Mouse (Mus musculus) forebrain, embryonic 11.5 days (tissue): ENCODE measurements around the gene Fdx1l. TPM values are rescaled to one million over a fixed set of nuclear protein-coding genes. Genes with fewer than 3 reads are reported as not detected.
"Not testable (repeated sequence)": the region's sequence is repeated elsewhere in the genome, so short reads cannot be mapped to it uniquely, and the experiment has no call there.

Experiments
- ATAC-seq: fragments of 200-750 bp; cut with Nextera tagmentation; replicated peaks from 2 replicates; pipeline ENCODE4 v1.8.0; 2017; ENCODE audit warnings: moderate TSS enrichment; ENCODE audit not compliant: low FRiP score
- DNase-seq: peaks from one replicate; pipeline ENCODE4 v3.0.0-alpha.2; 2017; ENCODE audit warnings: low spot score
- H3K27ac ChIP-seq: fragments of 300-500 bp; sonication (generic); 2 replicates; pipeline ENCODE4 v1.5.1; 2014; ENCODE audit warnings: low read depth, low read length
- H3K27me3 ChIP-seq: fragments of 300-500 bp; sonication (generic); 2 replicates; pipeline ENCODE4 v1.6.1; 2014; ENCODE audit warnings: mild to moderate bottlenecking, low read length, mixed read lengths; ENCODE audit not compliant: control insufficient read depth, insufficient read depth
- H3K36me3 ChIP-seq: fragments of 300-500 bp; sonication (generic); 2 replicates; pipeline ENCODE4 v1.6.1; 2014; ENCODE audit warnings: mild to moderate bottlenecking, low read length, moderate library complexity, mixed read lengths; ENCODE audit not compliant: control insufficient read depth, insufficient read depth
- H3K4me1 ChIP-seq: fragments of 300-500 bp; sonication (generic); replicated peaks from 2 replicates; pipeline ENCODE4 v1.6.1; 2014; ENCODE audit warnings: low read length, mixed read lengths; ENCODE audit not compliant: control insufficient read depth, insufficient read depth
- H3K4me2 ChIP-seq: fragments of 300-500 bp; sonication (generic); 2 replicates; pipeline ENCODE4 v1.6.1; 2014; ENCODE audit warnings: low read depth, mild to moderate bottlenecking, low read length, moderate library complexity, mixed read lengths; ENCODE audit not compliant: severe bottlenecking
- H3K4me3 ChIP-seq: fragments of 300-500 bp; sonication (generic); 2 replicates; pipeline ENCODE4 v1.5.1; 2014; ENCODE audit warnings: low read depth, low read length
- H3K9ac ChIP-seq: fragments of 300-500 bp; sonication (generic); 2 replicates; pipeline ENCODE4 v1.6.1; 2014; ENCODE audit warnings: low read length
- H3K9me3 ChIP-seq: fragments of 300-500 bp; sonication (generic); 2 replicates; pipeline ENCODE4 v1.6.1; 2016; ENCODE audit warnings: low read length, mixed read lengths; ENCODE audit not compliant: control insufficient read depth
- WGBS: fragments of 180-500 bp; shearing (Covaris S2); extraction: QIAGEN DNeasy Blood & Tissue Kit; methylation state at CpG from one replicate; pipeline ENCODE4 v1.1.7; 2014; 5-methylcytosine and 5-hydroxymethylcytosine counted together
- polyA plus RNA-seq: library from polyadenylated mRNA; unstranded; fragments of >200 nt; fragmentation: Nextera tagmentation; extraction: Ambion mirVana; gene quantifications from 2 replicates; pipeline ENCODE4 v1.2.1, GENCODE M21; 2014

Fdx1l gene
- polyA plus RNA-seq, 1 experiment from 2014 or later, result 46.9 TPM

DNA sequence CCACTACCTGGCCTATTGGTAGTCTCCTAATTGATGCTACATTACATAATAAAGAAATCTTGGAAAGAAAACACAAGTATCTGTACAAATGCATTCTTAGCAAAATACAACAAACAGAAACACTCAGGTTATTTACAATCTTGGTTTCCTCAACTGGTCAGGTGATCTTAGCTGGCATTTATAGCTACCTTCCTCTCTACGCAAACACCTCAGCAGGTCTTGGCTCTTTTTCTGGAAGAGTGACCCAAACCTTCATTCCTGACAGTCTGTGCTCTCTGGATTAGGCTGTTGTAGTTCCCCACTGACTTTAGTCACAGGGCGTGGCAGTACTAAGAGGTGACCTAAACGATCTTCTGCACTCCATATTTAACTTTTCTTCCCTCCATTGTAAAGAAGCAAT lies 28.2 kb downstream of the Fdx1l start:
- DNase-seq, result no peak
- Histone ChIP-seq H3K27me3 (peaks cover 2% of the 10 kb centered on the region; the same call in 1 of the 2 replicates), H3K4me3 (no peak overlapping the region), H3K9ac (no peak overlapping the region), H3K4me2 (no peak overlapping the region), H3K36me3 (no peaks in the 10 kb centered on the region), H3K9me3 (no peaks in the 10 kb centered on the region), H3K4me1 (no peaks in the 10 kb centered on the region), H3K27ac (no peak overlapping the region)
- 89% methylated on average over 3 of the region's 3 CpGs for WGBS
- no peak for ATAC-seq

DNA sequence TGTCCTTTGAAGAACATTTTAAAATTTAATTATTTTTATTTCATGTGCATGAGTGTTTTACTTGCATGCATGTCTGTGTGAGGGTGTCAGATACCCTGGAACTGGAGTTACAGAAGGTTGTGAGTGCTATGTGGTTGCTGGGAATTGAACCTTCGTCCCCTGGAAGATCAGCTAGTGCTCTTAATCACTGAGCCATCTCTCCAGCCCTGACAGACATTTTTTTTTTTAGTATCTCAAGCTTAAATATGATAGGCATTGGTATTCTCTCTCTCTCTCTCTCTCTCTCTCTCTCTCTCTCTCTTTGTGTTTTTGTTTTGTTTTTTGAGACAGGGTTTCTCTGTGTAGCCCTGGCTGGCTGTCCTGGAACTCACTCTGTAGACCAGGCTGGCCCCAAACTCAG lies 28.6 kb downstream of the Fdx1l start:
- not testable (repeated sequence) for DNase-seq, H3K4me1 ChIP-seq

DNA sequence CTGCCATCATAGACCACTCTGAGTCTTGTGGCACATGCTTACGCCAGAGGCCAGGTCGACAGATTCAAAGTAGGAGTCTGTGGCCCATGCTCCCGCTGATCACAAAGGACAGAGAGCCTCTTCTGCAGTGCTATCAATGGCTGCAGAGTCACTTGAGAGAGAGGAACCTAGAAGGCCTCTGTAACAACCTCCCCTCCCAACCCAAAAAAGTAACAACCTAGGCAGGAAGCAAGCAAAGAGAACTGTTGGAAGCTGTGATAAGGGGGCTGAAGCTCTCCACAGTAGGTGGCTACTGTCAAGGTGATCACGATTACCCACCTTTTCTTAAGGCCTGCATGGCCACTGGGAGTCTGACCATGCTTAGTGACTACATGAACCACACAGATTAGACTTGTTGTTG lies 29.9 kb downstream of the Fdx1l start:
- no peaks in the 10 kb centered on the region for H3K4me1 ChIP-seq
- no peak overlapping the region for H3K27ac ChIP-seq
- no peaks in the 10 kb centered on the region for H3K36me3 ChIP-seq
- no peak for DNase-seq
- WGBS, result 80% methylated on average over 4 of the region's 4 CpGs
- H3K4me2 ChIP-seq, result no peak overlapping the region
- H3K9me3 ChIP-seq, result no peaks in the 10 kb centered on the region
- H3K27me3 ChIP-seq, result peaks cover 10% of the 10 kb centered on the region
- no peak overlapping the region for H3K4me3 ChIP-seq
- H3K9ac ChIP-seq, result no peak overlapping the region
- no peak for ATAC-seq

More for the DNA sequence above, 28.6 kb downstream of the Fdx1l start:
- not testable (repeated sequence) for H3K27ac ChIP-seq, H3K36me3 ChIP-seq, H3K9me3 ChIP-seq, H3K27me3 ChIP-seq, H3K9ac ChIP-seq, H3K4me2 ChIP-seq, ATAC-seq, H3K4me3 ChIP-seq
- 69% methylated on average over 1 of the region's 1 CpGs for WGBS

DNA sequence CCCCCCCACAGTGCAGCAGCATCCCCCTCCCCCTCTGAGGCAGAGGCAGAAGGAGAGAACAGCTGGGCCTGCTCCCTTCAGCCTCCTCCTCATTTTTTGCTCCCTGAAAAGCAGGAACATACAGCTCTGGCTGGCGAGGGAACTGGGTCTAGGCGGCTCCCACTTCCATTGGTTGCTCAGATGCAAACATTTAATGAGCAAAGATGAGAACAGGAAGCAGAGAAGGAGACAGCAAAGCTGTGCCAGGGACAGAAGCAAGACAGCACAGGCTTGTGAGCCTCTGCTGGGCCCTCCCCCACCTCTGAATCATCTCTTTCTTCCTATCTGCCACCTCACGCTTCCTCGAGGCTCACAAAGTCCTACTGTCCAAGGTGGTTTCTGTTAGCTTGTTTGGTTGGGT lies 32.1 kb downstream of the Fdx1l start:
- no peak for ATAC-seq
- H3K4me2 ChIP-seq, result no peak overlapping the region
- 42% methylated on average over 4 of the region's 4 CpGs for WGBS
- no peaks in the 10 kb centered on the region for H3K9me3 ChIP-seq
- DNase-seq, result no peak
- peaks cover 4% of the 10 kb centered on the region; the same call in 1 of the 2 replicates for H3K4me1 ChIP-seq
- H3K27ac ChIP-seq, result no peak overlapping the region
- H3K36me3 ChIP-seq, result no peaks in the 10 kb centered on the region
- H3K9ac ChIP-seq, result no peak overlapping the region
- H3K4me3 ChIP-seq, result no peak overlapping the region
- H3K27me3 ChIP-seq, result peaks cover 33% of the 10 kb centered on the region

DNA sequence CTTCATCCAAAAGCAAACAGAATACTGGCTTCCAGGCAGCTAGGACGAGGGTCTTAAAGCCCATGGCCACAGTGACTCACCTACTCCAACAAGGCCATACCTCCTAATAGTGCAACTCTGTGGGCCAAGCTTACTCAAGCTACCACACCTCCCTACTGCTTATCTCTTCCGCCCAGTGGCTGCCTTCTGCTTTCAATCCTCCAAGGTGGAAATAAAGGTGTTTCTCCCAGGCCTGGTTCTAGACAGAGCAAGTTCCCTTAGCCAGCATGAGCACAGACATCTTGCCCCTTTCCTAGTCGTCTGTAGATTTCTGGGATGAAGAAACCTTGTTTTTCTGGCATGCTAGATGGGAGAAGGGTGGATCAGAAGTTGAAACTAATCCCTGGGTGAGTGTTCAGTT lies 33.6 kb downstream of the Fdx1l start:
- 74% methylated on average over 3 of the region's 3 CpGs for WGBS
- H3K9me3 ChIP-seq, result no peaks in the 10 kb centered on the region
- peaks cover 6% of the 10 kb centered on the region; the same call in 1 of the 2 replicates for H3K4me1 ChIP-seq
- H3K27me3 ChIP-seq, result peaks cover 48% of the 10 kb centered on the region
- no peak overlapping the region for H3K27ac ChIP-seq
- no peaks in the 10 kb centered on the region for H3K36me3 ChIP-seq
- H3K4me3 ChIP-seq, result no peak overlapping the region
- no peak overlapping the region for H3K9ac ChIP-seq
- no peak for ATAC-seq
- no peak for DNase-seq
- no peak overlapping the region for H3K4me2 ChIP-seq

DNA sequence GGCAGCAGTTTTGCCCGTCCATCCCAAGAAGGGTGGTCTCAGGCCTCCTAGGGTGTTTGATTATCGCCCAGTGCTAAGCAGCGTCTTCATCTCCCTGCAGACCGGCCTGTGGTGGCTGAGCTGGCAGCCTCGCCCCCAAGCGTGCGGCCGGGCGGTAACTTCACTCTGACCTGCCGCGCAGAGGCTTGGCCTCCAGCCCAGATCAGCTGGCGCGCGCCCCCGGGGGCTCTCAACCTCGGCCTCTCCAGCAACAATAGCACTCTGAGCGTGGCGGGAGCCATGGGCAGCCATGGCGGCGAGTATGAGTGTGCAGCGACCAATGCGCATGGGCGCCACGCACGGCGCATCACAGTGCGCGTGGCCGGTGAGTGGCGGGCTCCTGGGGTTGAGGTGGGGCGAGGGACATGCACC lies 35.9 kb downstream of the Fdx1l start:
- Histone ChIP-seq H3K27ac (no peak overlapping the region), H3K4me1 (peaks cover 13% of the 10 kb centered on the region), H3K27me3 (peaks cover 70% of the 10 kb centered on the region), H3K36me3 (no peaks in the 10 kb centered on the region), H3K9me3 (no peaks in the 10 kb centered on the region), H3K4me2 (peak overlapping the region; percentile 49), H3K4me3 (peak overlapping the region; percentile 24), H3K9ac (peak overlapping the region; percentile 20; the same call in 1 of the 2 replicates)
- under 1% methylated on average over 31 of the region's 31 CpGs for WGBS
- peak; percentile 72 for DNase-seq
- ATAC-seq, result 0 out of 2 replicates have a peak, but pooled peaks have one; percentile 16

DNA sequence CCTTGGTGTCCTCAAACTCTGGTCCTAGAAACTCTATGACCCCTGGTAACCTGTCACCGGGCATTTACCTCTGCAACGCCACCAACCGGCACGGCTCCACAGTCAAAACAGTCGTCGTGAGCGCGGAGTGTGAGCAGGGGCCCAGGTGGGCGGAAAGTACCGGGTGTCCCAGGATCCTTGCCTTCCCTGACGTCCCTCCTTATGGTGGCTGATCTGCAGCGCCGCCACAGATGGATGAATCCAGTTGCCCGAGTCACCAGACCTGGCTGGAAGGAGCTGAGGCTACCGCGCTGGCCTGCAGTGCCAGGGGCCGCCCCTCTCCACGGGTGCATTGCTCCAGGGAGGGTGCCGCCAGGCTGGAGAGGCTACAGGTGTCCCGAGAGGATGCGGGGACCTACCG lies 36.7 kb downstream of the Fdx1l start:
- WGBS, result 2% methylated on average over 22 of the region's 22 CpGs
- no peak for ATAC-seq
- peaks cover 21% of the 10 kb centered on the region for H3K4me1 ChIP-seq
- peaks cover 78% of the 10 kb centered on the region for H3K27me3 ChIP-seq
- no peak for DNase-seq
- no peak overlapping the region for H3K4me3 ChIP-seq
- H3K36me3 ChIP-seq, result no peaks in the 10 kb centered on the region
- no peak overlapping the region for H3K4me2 ChIP-seq
- H3K9me3 ChIP-seq, result no peaks in the 10 kb centered on the region
- H3K9ac ChIP-seq, result no peak overlapping the region
- H3K27ac ChIP-seq, result no peak overlapping the region

DNA sequence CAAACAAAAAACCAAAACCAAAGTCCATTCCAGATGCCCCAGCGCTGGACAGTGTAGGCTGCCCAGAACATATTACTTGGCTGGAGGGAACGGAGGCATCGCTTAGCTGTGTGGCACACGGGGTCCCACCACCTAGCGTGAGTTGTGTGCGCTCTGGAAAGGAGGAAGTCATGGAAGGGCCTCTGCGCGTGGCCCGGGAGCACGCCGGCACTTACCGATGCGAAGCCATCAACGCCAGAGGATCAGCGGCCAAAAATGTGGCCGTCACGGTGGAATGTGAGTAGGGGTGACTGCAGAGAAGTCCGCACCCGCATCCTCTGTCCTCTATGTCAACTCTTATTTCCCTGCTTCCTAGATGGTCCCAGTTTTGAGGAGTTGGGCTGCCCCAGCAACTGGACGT lies 37.3 kb downstream of the Fdx1l start:
- peaks cover 24% of the 10 kb centered on the region for H3K4me1 ChIP-seq
- DNase-seq, result no peak

DNA sequence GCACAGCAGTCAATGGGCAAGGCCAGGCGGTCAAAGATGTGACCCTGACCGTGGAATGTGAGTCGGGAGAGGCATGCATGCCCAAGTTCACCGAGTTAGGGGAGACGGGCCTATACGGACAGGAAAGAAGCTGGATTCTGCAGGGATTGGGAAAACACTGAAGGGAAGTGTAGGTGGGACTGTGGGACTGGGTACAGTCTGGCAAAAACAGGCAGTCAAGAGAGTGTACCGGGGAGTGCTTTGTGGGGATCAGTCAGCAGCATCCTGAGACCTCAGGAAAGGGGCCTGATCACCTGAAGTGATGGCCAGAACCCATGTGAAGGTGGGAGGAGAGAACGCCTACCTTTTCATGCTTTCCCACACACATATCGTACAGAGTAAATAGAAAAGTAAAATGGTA lies 37.8 kb downstream of the Fdx1l start:
- peaks cover 87% of the 10 kb centered on the region for H3K27me3 ChIP-seq
- H3K9ac ChIP-seq, result no peak overlapping the region
- WGBS, result 15% methylated on average over 9 of the region's 9 CpGs
- H3K4me3 ChIP-seq, result no peak overlapping the region
- H3K4me1 ChIP-seq, result peaks cover 25% of the 10 kb centered on the region
- DNase-seq, result no peak
- H3K4me2 ChIP-seq, result no peak overlapping the region
- ATAC-seq, result no peak
- H3K27ac ChIP-seq, result no peak overlapping the region
- no peaks in the 10 kb centered on the region for H3K9me3 ChIP-seq
- H3K36me3 ChIP-seq, result no peaks in the 10 kb centered on the region

More for the DNA sequence above, 37.3 kb downstream of the Fdx1l start:
- 7% methylated on average over 20 of the region's 20 CpGs for WGBS
- H3K27ac ChIP-seq, result no peak overlapping the region
- no peak overlapping the region for H3K4me2 ChIP-seq
- H3K9me3 ChIP-seq, result no peaks in the 10 kb centered on the region
- no peaks in the 10 kb centered on the region for H3K36me3 ChIP-seq
- H3K4me3 ChIP-seq, result no peak overlapping the region
- H3K27me3 ChIP-seq, result peaks cover 84% of the 10 kb centered on the region
- H3K9ac ChIP-seq, result no peak overlapping the region
- no peak for ATAC-seq
